In genomic region chr4:138250088-138250960, GRCm38 (mm10) we compare ENCODE assay signal across 9 mouse cellular contexts. TPM values are rescaled to one million over a fixed set of nuclear protein-coding genes. Genes with fewer than 3 reads are reported as not detected.
A peak's percentile ranks its signal among the peaks of the same experiment; 100 is the strongest.
DNase-seq lines count a peak whose midpoint lies in the region; ATAC-seq lines count a peak whose summit lies in the region.
"Had no signal": no experiment of that assay in that cellular context is flagged by ENCODE, and none has a peak within 500 bp of the region (broad histone marks: within the 10 kb centered on the region; RNA-seq: fewer than 3 reads in every experiment).

TSS of gene Sh2d5 (plus strand) at chr4:138250403.
TSS of gene Kif17 (plus strand) at chr4:138250435.

- H3K27me3 ChIP-seq in hindbrain, embryonic 11.5 days (ENCODE audit: control insufficient read depth, insufficient read depth, low read length): peaks cover 25% of the 10 kb centered on the region

- DNase-seq in R1 (ENCODE audit: low read depth, low spot score): peak; percentile 91
- DNase-seq in cerebellum, adult 8-10 months: peak; percentile 94
- peak; percentile 83 for DNase-seq in forelimb bud, embryonic 11.5 days (ENCODE audit: low read depth, low spot score)
- DNase-seq in hindbrain, embryonic 11.5 days (ENCODE audit: low spot score): peak; percentile 84
- DNase-seq in layer of hippocampus, postnatal 25 days (ENCODE audit: extremely low spot score in 1 of 2, low spot score in 1 of 2): peak; percentile 78 to 80
- peak; percentile 62 for DNase-seq in lung, postnatal 10 days
- peak; percentile 65 for DNase-seq in retina, postnatal 7 days (ENCODE audit: low read depth, low spot score)
- peak; percentile 91 for DNase-seq in thymus, postnatal 4 days

- H3K36me3 ChIP-seq in hindbrain, embryonic 11.5 days (ENCODE audit: control insufficient read depth, insufficient read depth, low read length): no peaks in the 10 kb centered on the region

- no peaks in the 10 kb centered on the region for H3K9me3 ChIP-seq in hindbrain, embryonic 11.5 days (ENCODE audit: control insufficient read depth, low read length)

- H3K27ac ChIP-seq in hindbrain, embryonic 11.5 days (ENCODE audit: low read depth, low read length): no peak within 1 kb of the TSS

- peak; percentile 84 for ATAC-seq in hindbrain, embryonic 11.5 days (ENCODE audit: low FRiP score)

- WGBS in hindbrain, embryonic 11.5 days: under 1% methylated on average over 60 of the region's 74 CpGs

- H3K4me3 ChIP-seq in hindbrain, embryonic 11.5 days (ENCODE audit: low read depth, low read length): peak within 1 kb of the TSS; percentile 58
- H3K4me3 ChIP-seq: myocyte had no signal

- peak within 1 kb of the TSS; percentile 60 for H3K9ac ChIP-seq in hindbrain, embryonic 11.5 days (ENCODE audit: low read depth, low read length)

- H3K4me2 ChIP-seq in hindbrain, embryonic 11.5 days (replicated peaks; ENCODE audit: low read depth, low read length): peak within 1 kb of the TSS; percentile 99

- H3K4me1 ChIP-seq in hindbrain, embryonic 11.5 days (replicated peaks; ENCODE audit: control insufficient read depth, insufficient read depth, low read length): peaks cover 9% of the 10 kb centered on the region

RNA-seq across cellular contexts. Expression of gene Sh2d5, which starts in this region (rescaled TPM):
- polyA plus RNA-seq in hindbrain, embryonic 11.5 days (2014; fragmentation: Nextera tagmentation; extraction: Ambion mirVana): 1.8 and 2.9 TPM in 2 replicates
- 10 to 100 TPM; 46.8 to 47.1 TPM for total RNA-seq in layer of hippocampus, postnatal 25 days (2021)

RNA-seq across cellular contexts. Expression of gene Kif17, which starts in this region (rescaled TPM):
- 0.25 and 0.31 TPM in 2 replicates for polyA plus RNA-seq in hindbrain, embryonic 11.5 days (2014; fragmentation: Nextera tagmentation; extraction: Ambion mirVana)
- 10 to 100 TPM; 19.0 to 19.8 TPM for total RNA-seq in layer of hippocampus, postnatal 25 days (2021)
